Mouse (Mus musculus) 416B (cell line): Measurements from ENCODE around the gene Asb17.
"Not testable (repeated sequence)": the region's sequence is repeated elsewhere in the genome, so short reads cannot be mapped to it uniquely, and the experiment has no call there.

Experiments used
- DNase-seq: peaks from one replicate; pipeline ENCODE4 v3.0.0; 2011; ENCODE audit warnings: low read depth

Gene Asb17

GRCm38 (mm10) chr3:153831873-153832653, 11.9 kb upstream of the Asb17 start:
- no peak for DNase-seq

- DNase-seq, result no peak
These were observed 11.4 kb upstream of the Asb17 start for GRCm38 (mm10) chr3:153832654-153832945.

DNA sequence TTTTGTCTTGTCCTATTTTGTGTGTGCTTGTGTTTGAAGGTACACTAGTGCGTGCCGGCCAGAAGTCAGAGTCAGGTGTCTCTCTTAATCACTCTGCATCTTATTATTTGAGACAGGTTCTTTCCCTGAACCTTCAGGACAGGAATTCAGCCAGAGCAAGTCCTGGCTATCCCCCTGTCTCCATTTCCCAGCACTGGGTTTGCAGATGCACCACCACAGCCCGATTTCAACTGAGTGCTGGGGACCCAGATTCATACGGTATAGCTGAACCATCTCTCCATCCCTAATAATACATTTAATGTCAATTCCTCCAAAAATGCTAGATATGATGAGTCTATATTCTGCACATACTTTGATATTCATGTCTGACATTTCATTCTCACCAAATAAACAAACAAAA, 9.9 kb upstream of the Asb17 start:
- DNase-seq, result no peak

GRCm38 (mm10) chr3:153835455-153836086, 8.4 kb upstream of the Asb17 start:
- DNase-seq, result peak; percentile 80

DNA sequence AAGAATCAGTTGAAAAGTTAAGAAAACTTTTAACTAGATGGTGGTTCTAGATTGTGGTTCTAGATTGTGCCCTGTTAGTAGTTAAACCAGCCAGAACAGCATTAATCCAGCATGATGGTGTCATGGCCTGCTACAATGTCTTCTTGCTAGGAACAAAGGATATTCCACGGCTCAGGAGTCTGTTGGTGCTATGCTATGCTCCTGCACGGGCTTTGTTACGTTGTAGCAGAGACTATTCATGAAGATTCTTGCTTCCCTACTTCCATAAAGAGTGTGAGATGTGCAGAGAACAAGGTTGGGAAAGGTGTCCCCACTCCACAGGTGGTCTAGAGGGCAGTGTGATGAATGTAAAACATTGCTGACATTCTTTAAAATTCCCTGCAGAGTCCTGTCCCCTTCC, 7.7 kb upstream of the Asb17 start:
- DNase-seq, result no peak

DNA sequence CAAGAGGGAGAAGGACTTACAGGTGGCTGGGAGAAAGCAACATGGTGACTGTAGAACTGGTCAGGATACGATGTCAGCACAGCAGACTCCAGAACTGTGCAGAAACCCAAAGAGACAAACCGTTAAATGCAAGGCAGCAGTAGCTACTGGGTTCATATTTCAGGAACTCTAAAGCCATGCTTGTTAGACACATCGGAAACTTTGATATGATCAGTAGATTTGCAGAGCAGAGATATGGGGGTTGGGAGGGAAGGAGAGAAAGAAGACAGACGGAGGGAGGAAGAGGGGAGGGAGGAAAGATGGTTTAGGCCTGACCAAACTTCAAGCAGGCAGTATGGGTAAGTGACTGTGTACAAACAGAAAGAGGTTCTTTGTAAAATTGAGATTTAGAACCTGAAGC, 6.4 kb upstream of the Asb17 start:
- peak; percentile 83 for DNase-seq

DNA sequence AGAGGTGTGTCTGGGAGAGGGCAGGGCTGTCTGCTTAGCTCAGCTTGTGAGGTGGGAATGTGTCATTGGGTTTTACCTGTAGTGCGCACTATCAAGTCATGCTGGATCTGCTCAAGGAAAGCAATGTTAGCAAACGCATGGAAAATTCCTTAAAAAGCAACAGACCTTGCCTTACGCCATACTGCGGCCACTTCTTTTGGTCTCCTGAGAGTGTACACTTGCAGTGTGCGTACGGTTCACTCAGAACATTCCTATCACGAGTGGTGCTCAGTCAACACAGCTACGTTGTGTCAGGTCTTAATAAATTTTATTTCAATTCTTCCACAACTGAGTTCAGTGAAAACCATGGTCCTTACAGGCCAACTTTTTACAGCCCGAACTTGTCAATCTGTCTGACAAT, 748 bp downstream of the Asb17 start:
- DNase-seq, result no peak

- no peak for DNase-seq
These were observed 1.5 kb downstream of the Asb17 start for GRCm38 (mm10) chr3:153845500-153845899.

- DNase-seq, result no peak
These were observed 2.1 kb downstream of the Asb17 start for GRCm38 (mm10) chr3:153846109-153846508.

GRCm38 (mm10) chr3:153847207-153847733, 3.3 kb downstream of the Asb17 start:
- DNase-seq, result no peak

DNA sequence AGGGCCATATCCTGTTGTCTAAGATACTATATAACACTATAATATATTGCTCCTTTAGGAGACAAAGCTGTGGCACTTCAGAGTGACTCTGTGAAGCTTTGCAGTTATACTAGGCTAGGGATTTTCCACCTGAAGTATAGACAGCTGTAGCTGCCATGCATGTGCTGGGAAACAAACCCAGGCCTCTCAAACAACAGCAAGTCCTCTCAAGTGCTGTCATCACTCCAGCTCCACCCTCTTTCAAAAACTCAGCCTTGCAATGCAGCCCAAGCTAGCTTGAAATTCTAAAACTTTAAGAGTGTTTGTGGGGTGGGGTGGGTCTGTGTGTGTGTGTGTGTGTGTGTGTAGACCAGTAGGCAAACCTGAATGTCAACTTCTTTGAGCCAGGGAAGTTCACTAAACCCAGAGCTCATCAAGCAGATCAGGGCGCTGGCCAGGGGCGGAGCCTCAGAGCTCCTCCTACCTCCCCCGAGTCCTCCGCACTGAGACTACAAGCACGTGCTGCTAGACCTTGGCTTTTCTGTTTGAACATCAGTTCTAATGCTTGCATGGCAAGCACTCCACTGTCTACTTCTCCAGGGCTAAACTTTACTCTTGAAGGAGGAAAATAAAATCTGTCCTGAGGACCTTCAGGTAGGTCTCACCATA, 5.5 kb downstream of the Asb17 start:
- DNase-seq, result no peak

GRCm38 (mm10) chr3:153850759-153851158, 6.8 kb downstream of the Asb17 start:
- DNase-seq, result no peak

DNA sequence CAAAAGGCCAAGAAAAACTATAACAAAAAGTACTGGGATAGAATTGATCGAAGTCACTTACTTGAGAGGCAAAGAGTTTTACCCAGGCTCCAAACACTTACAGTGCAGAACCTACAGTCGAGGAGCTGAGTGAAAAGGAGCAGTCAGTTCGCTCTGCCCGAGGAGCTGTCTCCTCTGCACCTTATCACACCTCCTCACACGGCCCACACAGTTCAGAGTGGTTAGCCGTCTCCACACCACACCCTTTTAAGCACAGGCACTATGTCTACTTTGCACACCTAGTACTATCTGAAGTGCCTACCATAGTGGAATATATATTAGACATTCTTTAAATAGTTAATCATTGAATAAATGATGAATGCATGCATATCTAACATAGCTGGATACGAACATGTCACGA, 8.3 kb downstream of the Asb17 start:
- no peak for DNase-seq

GRCm38 (mm10) chr3:153858350-153859001, 14.5 kb downstream of the Asb17 start:
- no peak for DNase-seq

- DNase-seq, result not testable (repeated sequence)
These were observed 16.4 kb downstream of the Asb17 start for GRCm38 (mm10) chr3:153860392-153860791.

DNA sequence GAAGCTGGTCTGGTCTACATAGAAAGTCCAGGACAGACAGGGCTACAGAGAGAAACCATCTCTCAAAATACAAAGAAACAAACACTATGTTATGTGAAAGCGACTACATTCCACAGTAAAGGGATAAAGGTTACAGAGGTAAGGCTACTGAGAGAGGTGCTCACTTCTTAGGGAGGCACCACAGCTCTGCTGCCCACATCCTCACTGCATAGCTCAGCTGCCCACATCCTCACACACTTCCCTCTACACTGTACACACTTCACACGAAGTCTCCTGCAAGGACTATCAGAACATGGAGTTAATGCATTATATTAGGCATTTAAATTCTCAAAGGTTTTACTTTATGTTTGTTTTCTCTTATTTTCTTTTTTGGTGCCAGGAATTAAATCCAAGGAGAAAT, 19.8 kb downstream of the Asb17 start:
- peak; percentile 34 for DNase-seq

DNA sequence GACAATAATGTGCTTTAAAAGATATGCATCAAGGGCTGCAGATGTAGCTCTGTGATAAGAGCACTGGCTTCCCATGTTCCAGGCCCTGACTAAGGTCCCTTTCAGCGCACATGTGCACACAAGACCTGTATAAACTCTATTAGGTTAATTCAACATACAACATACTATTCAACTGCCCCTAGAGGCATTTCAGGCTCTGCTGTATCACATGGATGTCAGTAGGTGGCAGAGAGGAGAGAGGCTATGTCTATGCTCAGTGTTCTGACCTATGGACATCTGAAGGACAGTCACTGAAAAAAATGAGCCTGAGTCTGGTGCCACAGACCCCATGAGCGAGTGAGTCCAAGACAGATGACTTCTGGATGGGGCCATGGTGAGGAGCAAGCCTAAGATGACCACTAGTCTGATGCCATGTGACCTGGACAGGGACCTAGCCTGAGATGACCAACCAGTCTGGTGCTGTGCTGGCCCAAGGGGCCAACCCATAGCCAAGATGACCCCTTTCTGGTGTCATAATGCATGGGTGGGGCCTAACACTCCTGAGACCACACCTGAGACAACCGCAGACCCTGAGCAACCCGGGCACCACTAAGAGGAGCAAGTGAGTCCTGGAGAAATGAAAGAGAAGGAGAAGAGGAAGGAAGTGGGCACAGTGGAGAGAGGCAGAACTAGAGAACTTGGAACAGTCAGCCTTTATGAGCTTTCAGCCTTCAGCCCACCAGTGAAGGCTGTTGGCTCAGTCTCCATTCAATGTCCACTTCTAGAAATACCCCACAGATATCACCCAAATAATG, 20.8 kb downstream of the Asb17 start:
- peak; percentile 42 for DNase-seq

DNA sequence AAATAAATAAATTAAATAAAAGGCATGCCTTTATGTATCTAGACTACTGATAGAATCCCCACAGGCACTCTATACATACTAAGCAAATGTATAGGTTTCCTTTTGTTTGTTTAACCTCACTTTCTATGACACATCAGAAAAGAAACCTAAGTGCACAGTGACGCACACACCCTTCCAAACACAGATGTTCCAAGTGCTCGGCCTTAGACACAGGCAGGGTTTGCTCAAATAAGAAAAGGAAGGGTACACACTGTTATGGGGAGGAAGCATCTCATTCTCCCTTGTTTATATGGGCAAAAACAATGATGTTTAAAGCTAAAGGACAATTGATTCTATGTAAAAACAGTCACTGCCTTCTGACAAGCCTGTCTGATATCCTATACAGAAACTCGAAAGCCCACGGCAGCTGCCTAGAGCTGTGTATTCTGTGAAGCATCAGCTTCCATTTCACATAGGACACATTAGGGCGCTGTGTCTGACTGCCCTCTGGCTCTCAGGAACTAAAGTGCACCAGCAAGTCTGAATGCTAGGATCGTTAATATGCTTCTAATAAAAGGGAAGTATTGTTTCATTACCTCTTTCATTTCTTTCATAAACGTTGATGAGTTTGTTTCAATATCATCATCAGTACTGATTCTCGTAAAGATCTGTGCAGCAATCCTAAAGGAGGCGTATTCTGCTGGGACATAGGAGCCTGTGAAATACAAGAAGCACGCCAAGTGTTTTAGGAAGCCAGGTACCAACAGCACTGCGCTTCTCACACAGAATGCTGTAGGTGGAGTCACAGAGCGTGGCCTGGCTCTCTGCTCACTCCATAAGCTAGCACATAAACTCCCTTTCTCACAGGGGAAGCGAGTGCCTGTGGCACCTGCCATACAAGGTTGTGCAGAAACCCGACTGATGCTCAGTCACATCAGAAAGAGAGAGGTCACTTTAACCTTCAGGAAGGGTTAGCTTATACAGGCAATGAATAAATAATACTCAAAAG, 23.4 kb downstream of the Asb17 start:
- no peak for DNase-seq

GRCm38 (mm10) chr3:153871396-153871795, 27.4 kb downstream of the Asb17 start:
- no peak for DNase-seq

- peak; percentile 46 for DNase-seq
These were observed 42.3 kb downstream of the Asb17 start for GRCm38 (mm10) chr3:153886296-153886695.

DNA sequence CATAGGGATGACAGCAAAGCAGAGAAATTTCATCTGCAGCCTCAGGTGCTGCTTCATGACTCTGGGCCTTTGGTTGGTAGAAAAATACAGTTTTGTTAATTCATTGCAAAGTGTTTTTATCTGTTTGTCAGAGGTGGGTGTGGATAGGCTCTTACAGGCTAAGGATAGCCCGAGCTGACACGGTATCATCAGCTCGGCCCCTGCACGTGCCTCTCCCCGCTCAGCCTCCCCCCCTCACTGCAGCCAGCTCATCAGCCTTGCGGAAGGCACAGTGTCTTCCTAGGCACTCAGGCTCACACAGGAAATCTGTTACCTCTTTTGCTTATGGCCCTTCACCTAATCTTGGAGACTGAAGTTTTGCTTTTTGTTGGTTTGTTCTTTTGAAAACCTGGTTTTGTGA, 44.1 kb downstream of the Asb17 start:
- DNase-seq, result no peak
